Mouse (Mus musculus): ENCODE measurements around the gene Dynlrb2. TPM values are rescaled to one million over a fixed set of nuclear protein-coding genes. Genes with fewer than 3 reads are reported as not detected.

The Dynlrb2 gene
- total RNA-seq (2021) (not detected), polyA plus RNA-seq (2012; rRNA removed) (not detected in 2 replicates)
- long read RNA-seq: 0 reads

DNA sequence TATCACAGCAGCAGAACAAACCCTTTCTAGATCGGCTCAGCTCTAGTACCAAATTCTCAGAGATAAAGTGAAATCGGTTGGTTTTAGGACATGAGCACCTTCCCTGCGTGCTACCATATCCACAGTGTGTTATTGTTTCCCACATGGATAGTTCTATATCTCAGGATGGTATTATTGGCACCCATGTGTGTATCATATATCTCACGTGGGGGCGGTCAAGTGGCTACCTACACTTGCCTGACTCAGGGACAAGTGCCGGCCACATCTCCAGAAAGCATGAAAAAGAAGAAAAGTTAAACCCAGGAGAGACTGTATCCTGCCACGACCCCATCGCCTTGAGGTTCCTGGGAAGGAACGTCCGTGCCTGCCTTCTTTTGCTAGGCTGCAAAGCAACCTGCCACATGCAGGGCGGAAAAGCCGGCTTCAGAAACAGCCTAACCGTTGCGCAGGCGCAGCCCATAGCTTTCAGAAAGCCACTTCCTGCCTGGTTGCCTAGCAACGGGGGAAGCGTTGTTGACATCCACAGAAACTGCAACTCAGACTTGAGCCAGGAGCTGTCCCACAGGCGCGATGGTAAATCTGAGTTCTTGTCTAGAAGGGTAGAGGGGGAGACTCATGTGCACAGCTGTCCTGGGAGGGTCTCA lies at the start of gene Dynlrb2:
Dynlrb2 (plus strand) TSS at position 498 of the 644 bp plus-strand sequence.
- DNase-seq: peak; percentile 89

- DNase-seq: no peak
Measured at GRCm38 (mm10) chr8:116458569-116458968, 46.2 kb upstream of the Dynlrb2 start.

- DNase-seq: no peak
Measured at GRCm38 (mm10) chr8:116461472-116461871, 43.3 kb upstream of the Dynlrb2 start.

GRCm38 (mm10) chr8:116466586-116466985 lies 38.2 kb upstream of the Dynlrb2 start:
- DNase-seq: no peak

GRCm38 (mm10) chr8:116467027-116467426 lies 37.7 kb upstream of the Dynlrb2 start:
- no peak for DNase-seq

- no peak for DNase-seq
Measured at GRCm38 (mm10) chr8:116477941-116478340, 26.8 kb upstream of the Dynlrb2 start.

DNA sequence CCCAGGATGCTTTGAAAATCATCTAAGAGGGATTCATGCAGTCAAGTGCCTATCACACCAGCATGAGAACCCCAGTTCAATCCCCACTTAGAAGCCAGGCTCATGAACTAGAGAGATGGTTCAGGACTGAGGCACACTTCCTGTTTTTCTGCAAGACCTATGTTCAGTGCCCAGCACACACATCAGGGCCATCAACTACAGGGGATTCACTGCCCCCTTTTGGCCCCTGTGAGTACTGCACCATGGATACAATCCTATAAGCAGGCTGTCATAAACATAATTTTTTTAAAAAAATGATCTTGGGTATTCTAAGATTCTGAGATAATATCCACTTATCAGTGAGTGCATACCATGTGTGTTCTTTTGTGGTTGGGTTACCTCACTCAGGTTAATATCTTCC lies 26.1 kb upstream of the Dynlrb2 start:
- DNase-seq: no peak

DNA sequence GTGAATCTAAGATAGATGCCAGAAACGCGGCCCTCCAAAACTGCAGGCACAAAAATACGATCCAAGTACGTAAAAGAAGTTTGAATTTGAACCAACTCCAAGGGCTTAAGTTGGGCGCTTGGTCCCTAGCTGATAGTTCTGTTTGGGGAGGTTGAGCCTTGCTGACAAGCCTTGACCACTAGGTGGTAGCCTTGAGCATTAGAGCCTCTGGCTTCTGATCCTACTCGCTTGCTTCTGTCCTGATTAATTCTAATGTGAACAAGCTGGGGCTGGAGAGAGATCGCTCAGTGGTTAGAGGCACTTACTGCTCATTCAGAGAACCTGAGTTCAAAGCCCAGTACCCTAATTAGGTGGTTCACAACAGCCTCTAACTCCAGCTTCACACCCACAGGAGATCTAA lies 23.9 kb upstream of the Dynlrb2 start:
- peak; percentile 44 for DNase-seq

GRCm38 (mm10) chr8:116482738-116483137 lies 22.0 kb upstream of the Dynlrb2 start:
- DNase-seq: peak; percentile 5

DNA sequence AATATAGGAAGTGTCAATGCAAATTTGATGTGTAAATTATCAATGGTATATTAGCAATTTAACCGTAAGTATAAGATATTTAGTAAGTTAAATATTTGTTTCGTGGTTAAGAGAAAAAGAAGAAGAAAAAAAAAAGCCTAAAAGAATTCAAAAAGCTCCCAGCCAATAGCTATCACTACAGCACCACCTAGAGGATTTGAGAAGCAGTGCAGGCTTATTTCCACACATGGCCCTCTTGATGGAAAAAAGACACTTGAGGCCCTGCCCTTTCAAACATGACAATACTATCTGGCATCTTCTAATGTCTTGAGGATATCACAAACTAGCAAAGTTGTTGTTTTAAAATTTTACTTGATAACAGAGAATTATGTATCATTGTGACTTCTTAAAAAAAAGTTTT lies 20.7 kb upstream of the Dynlrb2 start:
- no peak for DNase-seq

DNA sequence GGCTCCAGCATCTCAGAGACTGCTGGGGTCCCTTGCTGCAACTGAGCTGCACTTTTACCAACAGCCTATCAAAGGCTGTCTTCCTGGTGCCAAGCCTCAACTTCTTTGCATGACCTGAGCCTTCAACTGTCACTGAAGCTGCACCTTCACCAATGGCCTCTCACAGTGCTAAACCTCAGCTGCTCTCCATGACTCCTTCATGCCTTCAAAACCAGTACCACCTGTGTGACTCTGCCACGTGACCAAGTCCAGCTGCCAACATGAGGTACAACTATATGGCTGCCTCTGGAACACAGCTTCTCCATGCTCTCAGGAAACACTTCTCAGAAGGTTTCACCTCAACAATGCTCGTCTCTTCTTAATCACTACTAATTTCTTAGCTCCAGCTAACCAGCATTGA lies 16.2 kb upstream of the Dynlrb2 start:
- DNase-seq: no peak

DNA sequence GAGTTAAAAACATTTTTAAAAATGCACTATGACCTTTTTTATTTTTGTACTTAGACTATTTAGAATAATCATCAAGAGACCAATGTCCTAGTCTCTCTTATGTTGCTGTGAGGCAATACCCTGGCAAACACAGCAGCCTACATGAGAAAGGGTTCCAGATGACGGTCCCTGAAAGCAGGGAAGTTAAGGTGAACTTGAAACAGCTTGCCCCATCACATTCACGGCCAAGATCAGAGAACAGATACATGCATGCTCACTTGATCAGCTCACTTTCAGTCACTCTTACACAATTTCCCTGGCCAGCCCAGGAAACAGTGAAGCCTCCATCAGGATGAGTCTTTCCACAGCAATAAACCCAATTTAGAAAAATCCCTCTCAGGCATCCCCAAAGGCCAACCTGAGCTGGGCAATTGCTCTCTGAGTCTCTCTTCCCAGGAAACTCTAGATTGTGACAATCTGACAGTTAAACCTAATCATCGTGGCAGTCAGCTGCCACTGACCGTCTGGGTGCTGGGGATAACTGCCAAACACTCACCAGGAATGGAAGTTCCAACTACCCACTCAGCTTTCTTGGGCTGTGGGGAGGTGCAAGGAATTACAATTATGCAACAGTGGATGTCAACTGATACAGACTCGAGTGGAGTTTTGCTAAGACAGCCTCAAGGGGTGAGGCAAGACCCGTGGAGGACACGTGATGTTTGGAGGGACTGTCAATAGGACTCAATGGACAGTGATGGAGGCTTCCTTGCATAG lies 4.5 kb upstream of the Dynlrb2 start:
- no peak for DNase-seq

GRCm38 (mm10) chr8:116508721-116509120 lies 3.9 kb downstream of the Dynlrb2 start:
- DNase-seq: peak; percentile 53

GRCm38 (mm10) chr8:116509247-116509646 lies 4.5 kb downstream of the Dynlrb2 start:
- no peak for DNase-seq

DNA sequence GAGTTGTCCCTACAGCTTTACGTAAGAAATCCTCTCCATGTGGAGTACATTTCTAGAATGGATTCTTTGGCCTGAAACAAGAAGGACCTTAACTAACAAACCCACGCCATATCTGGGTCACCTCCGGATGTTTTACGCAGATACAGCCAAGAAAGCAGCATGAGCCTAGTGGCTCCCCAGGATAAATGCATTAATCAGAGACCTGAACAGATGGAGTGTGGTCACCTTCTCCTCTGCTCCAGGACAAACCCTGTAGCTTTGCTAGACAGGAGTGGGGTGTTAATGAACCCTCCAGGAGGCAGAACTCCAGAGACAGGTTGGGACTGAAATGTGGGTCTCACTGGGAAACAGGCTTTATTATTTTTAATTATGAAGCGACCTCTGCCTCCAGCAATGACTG lies 14.9 kb downstream of the Dynlrb2 start:
- no peak for DNase-seq

DNA sequence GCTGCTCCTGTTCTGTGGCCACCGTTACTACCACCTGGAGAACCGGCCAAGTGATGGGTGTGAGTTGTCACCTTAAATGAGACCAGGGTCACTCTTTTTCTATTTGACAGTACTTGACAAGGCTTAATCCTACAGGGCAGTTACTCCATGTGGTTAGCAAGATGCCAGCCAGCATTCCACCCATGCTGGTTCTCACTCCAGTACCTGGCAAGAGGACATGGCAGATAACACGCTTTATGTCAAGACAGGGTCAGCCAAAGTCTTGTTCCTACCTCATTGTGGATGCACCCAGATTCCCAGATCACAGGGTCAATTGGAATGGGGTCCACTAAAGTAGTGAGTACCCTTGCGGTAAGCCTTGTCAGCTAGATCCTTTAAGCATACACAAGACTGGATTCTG lies 16.4 kb downstream of the Dynlrb2 start:
- DNase-seq: no peak

DNA sequence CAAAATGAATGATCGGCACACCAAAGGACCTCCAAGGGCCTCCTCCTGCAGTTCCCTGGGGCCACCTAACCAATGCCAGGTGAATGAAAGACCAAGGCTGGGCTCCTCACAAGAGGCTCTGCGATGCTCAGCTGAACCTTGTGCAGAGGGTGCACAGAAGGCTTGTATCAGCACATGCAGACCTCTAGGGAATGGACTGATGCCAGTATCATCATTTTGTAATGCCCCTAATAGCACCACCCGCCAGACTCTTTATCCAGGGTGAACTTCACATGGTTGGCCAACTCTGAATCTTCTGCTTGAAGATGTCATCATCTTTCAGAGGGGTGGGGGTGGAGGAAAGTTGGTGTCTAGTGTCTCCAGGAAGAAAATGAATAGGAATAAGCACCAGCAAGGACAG lies 16.9 kb downstream of the Dynlrb2 start:
- no peak for DNase-seq

GRCm38 (mm10) chr8:116522104-116522767 lies 17.5 kb downstream of the Dynlrb2 start:
- DNase-seq: no peak

GRCm38 (mm10) chr8:116524915-116525314 lies 20.1 kb downstream of the Dynlrb2 start:
- no peak for DNase-seq

- peak; percentile 41 for DNase-seq
Measured at GRCm38 (mm10) chr8:116528736-116529135, 24.0 kb downstream of the Dynlrb2 start.

DNA sequence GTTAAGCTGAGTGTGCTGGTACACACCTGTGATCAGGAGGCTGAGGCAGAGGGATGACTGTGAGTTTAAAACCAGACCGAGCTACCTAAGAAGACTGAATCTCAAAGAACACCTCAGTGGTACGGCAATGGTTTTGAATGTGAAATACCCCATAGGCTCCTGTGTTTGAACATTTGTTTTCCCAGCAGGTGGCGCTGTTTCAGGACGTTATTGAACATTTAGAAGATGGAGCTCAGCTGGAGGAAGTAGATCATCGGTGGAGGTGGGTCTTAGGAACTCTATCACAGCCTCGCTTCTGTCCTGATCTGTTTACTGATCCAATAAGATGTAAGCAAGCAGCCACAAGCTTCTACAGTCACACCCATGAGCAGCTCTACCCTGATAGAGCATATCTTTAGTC lies 28.3 kb downstream of the Dynlrb2 start:
- no peak for DNase-seq

DNA sequence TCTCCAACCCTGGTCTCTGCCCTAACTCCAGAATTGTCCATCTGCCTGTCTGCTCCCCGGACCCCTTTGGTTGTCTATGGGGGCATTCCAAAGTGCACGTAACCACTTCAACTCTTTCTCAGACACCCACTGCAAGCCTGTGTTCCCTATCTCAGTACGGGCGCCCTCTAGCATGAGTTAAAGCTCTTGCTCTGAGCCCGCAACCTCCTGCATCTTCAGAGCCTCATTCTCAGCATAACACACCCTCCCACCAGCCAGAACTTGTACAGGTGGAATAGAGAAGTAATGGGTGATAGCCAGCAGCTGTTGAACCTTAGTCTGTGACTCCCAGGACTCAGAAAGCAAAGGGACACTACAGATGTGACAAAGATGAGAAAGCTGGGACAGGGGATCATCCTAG lies 32.0 kb downstream of the Dynlrb2 start:
- no peak for DNase-seq

DNA sequence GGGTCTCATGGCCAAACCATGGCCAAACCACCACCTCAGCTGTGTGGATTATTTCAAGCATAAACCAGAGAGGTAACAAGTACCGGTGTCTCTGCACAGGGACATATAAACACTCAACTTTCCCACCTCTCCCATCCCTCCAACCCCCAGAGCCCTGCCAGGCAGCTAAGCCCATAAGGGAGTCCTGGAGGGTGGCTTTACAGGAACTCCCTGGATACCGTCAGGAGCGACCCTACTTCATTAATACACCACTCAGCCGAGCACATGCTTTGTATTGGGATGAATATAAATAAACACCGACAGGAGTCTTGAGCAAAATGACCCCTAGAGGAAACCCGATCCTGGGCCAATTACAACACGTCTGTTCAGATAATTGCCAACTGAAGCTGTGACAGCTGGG lies 34.0 kb downstream of the Dynlrb2 start:
- no peak for DNase-seq
